Mouse (Mus musculus) stomach, postnatal 0 days (tissue): ENCODE measurements at regions not wholly inside any gene's neighbourhood (a gene's known extent, or its start where the extent isn't known, plus 50 kb on each side); places are given as distances from the start of the nearest gene placed in this dataset.

Experiments
- ATAC-seq: fragments of 200-750 bp; cut with Nextera tagmentation; 2 replicates; pipeline ENCODE4 v1.8.0; 2017; ENCODE audit not compliant: low FRiP score, low TSS enrichment
- DNase-seq: peaks from one replicate; pipeline ENCODE4 v3.0.0-alpha.2; 2016; ENCODE audit warnings: low spot score
- H3K27ac ChIP-seq: fragments of 300-500 bp; sonication (generic); replicated peaks from 2 replicates; pipeline ENCODE4 v1.5.1; 2014; ENCODE audit warnings: mild to moderate bottlenecking, control low read depth
- H3K27me3 ChIP-seq: fragments of 300-500 bp; sonication (generic); 2 replicates; pipeline ENCODE4 v1.6.1; 2014; ENCODE audit warnings: low read length; ENCODE audit not compliant: control insufficient read depth, insufficient read depth
- H3K36me3 ChIP-seq: fragments of 300-500 bp; sonication (generic); 2 replicates; pipeline ENCODE4 v1.6.1; 2014; ENCODE audit warnings: low read length, mixed read lengths; ENCODE audit not compliant: control insufficient read depth, insufficient read depth
- H3K4me1 ChIP-seq: fragments of 300-500 bp; sonication (generic); replicated peaks from 2 replicates; pipeline ENCODE4 v1.6.1; 2014; ENCODE audit warnings: antibody characterized with exemption; ENCODE audit not compliant: control insufficient read depth, insufficient read depth
- H3K4me2 ChIP-seq: fragments of 300-500 bp; sonication (generic); replicated peaks from 2 replicates; pipeline ENCODE4 v1.6.1; 2014; ENCODE audit warnings: low read depth, mild to moderate bottlenecking, control low read depth, moderate library complexity
- H3K4me3 ChIP-seq: fragments of 300-500 bp; sonication (generic); 2 replicates; pipeline ENCODE4 v1.5.1; 2014; ENCODE audit warnings: low read depth, low read length, control low read depth
- H3K9ac ChIP-seq: fragments of 300-500 bp; sonication (generic); 2 replicates; pipeline ENCODE4 v1.6.1; 2014; ENCODE audit warnings: mild to moderate bottlenecking, low read length, control low read depth, mixed read lengths
- H3K9me3 ChIP-seq: fragments of 300-500 bp; sonication (generic); 2 replicates; pipeline ENCODE4 v1.6.1; 2016; ENCODE audit warnings: low read length; ENCODE audit not compliant: control insufficient read depth
- CTCF ChIP-seq: IDR thresholded peaks from 2 replicates; pipeline ENCODE4 v1.5.1; 2016; ENCODE audit warnings: antibody characterized with exemption, low read depth, mild to moderate bottlenecking, moderate library complexity
- EP300 ChIP-seq: optimal IDR thresholded peaks from 2 replicates; pipeline ENCODE3; 2016; ENCODE audit warnings: antibody characterized with exemption
- WGBS: fragments of 180-500 bp; shearing (Covaris S2); extraction: QIAGEN DNeasy Blood & Tissue Kit; methylation state at CpG from one replicate; pipeline ENCODE4 v1.1.7; 2014; 5-methylcytosine and 5-hydroxymethylcytosine counted together

DNA sequence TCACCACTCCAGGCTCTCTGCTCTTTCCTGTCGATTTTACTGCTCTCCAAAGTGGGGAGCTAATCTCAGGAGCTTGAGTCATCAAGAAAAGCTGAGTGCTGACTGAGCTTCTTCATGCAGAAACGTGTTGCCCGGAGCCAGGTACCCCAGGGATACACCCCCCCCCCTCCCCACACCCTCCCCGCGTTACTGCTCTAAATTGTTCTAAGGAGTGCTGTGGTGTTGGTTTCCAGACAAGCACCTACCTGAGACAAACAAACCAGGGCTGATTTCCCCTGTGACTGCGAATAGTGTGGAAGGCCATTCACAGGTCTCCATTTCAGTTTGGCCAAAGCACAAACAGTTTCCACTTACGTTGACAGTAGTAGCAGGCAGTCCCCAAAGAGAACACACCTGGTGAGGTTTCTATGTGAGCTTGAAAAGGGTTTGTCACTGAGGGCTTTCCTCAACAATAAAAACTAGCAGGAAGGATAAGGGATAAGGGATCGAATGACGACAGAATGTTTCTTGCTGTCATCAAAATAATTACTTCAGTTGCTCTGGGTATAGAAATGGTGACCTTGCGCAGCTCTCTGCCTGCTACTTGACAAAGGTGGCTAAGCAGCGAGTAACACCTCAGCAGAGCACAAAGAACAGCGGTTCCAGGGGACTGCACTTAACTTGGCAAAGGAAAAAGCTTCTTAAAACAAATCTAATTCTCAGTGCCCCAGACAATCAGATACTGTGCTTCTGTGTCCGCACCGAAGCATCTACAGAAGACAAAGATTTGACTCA lies 1325.0 kb downstream of the Zfp704 start:
- Histone ChIP-seq H3K9ac (no peak overlapping the region), H3K4me1 (no peaks in the 10 kb centered on the region), H3K27ac (no peak overlapping the region), H3K4me2 (no peak overlapping the region), H3K36me3 (no peaks in the 10 kb centered on the region), H3K27me3 (no peaks in the 10 kb centered on the region), H3K9me3 (no peaks in the 10 kb centered on the region), H3K4me3 (no peak overlapping the region)
- ATAC-seq (no peak), DNase-seq (no peak)
- no peak for TF ChIP-seq CTCF
- no peak for TF ChIP-seq EP300
- WGBS: 58% methylated on average over 14 of the region's 14 CpGs

- ATAC-seq (no peak), DNase-seq (no peak)
- H3K4me3 ChIP-seq: no peak overlapping the region
- no peak for TF ChIP-seq CTCF
- TF ChIP-seq EP300: no peak
- no peaks in the 10 kb centered on the region for H3K9me3 ChIP-seq
- no peak overlapping the region for H3K4me2 ChIP-seq
- H3K9ac ChIP-seq: no peak overlapping the region
- H3K27me3 ChIP-seq: no peaks in the 10 kb centered on the region
- 70% methylated on average over 2 of the region's 2 CpGs for WGBS
- no peaks in the 10 kb centered on the region for H3K36me3 ChIP-seq
- no peak overlapping the region for H3K27ac ChIP-seq
- H3K4me1 ChIP-seq: no peaks in the 10 kb centered on the region
These were observed 1327.5 kb downstream of the Zfp704 start for GRCm38 (mm10) chr3:8282411-8282810.

- Histone ChIP-seq H3K9me3 (no peaks in the 10 kb centered on the region), H3K9ac (no peak overlapping the region), H3K27me3 (no peaks in the 10 kb centered on the region), H3K27ac (no peak overlapping the region), H3K36me3 (no peaks in the 10 kb centered on the region), H3K4me3 (no peak overlapping the region), H3K4me1 (no peaks in the 10 kb centered on the region), H3K4me2 (no peak overlapping the region)
- no peak for DNase-seq
- 37% methylated on average over 1 of the region's 1 CpGs for WGBS
- no peak for ATAC-seq
- no peak for TF ChIP-seq EP300
- TF ChIP-seq CTCF: no peak
These were observed 1333.2 kb downstream of the Zfp704 start for GRCm38 (mm10) chr3:8276661-8277060.

GRCm38 (mm10) chr3:8270935-8271298 lies 1339.0 kb downstream of the Zfp704 start:
- Histone ChIP-seq H3K4me3 (no peak overlapping the region), H3K36me3 (no peaks in the 10 kb centered on the region), H3K9me3 (no peaks in the 10 kb centered on the region), H3K4me2 (no peak overlapping the region), H3K9ac (no peak overlapping the region), H3K27me3 (no peaks in the 10 kb centered on the region), H3K4me1 (no peaks in the 10 kb centered on the region), H3K27ac (no peak overlapping the region)
- ATAC-seq (no peak), DNase-seq (no peak)
- TF ChIP-seq EP300: no peak
- TF ChIP-seq CTCF: no peak
- WGBS: 56% methylated on average over 3 of the region's 3 CpGs

- Histone ChIP-seq H3K9me3 (no peaks in the 10 kb centered on the region), H3K4me3 (no peak overlapping the region), H3K4me2 (no peak overlapping the region), H3K27ac (no peak overlapping the region), H3K36me3 (no peaks in the 10 kb centered on the region), H3K9ac (no peak overlapping the region), H3K27me3 (no peaks in the 10 kb centered on the region), H3K4me1 (no peaks in the 10 kb centered on the region)
- no peak for DNase-seq
- 78% methylated on average over 1 of the region's 1 CpGs for WGBS
- no peak for ATAC-seq
- TF ChIP-seq EP300 (no peak), CTCF (no peak)
These were observed 1339.6 kb downstream of the Zfp704 start for GRCm38 (mm10) chr3:8270009-8270934.

DNA sequence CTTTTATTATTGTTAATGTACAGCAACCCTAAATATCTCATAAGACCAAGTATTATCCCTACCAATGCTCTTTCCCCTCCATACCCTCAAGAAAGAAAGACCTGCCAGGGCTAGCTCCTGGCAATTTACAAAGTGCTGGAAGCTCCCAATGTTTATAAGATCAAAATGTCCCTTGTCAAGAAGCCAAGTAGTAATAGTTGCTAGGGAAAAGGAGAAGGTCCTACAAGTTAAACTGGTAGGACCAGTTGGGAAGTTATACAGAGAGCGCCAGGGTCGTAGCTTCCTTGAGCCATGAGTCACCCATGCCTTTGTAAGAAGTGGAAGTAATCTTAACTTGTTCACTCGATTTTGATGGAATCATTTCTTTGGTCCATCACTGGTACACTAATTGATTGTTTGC lies 1344.1 kb downstream of the Zfp704 start:
- no peaks in the 10 kb centered on the region for H3K9me3 ChIP-seq
- no peak overlapping the region for H3K4me2 ChIP-seq
- H3K36me3 ChIP-seq: no peaks in the 10 kb centered on the region
- TF ChIP-seq CTCF (no peak), EP300 (no peak)
- ATAC-seq (0 out of 2 replicates have a peak, but pooled peaks have one; percentile 21), DNase-seq (no peak)
- 43% methylated on average over 3 of the region's 3 CpGs for WGBS
- no peaks in the 10 kb centered on the region for H3K4me1 ChIP-seq
- H3K27me3 ChIP-seq: no peaks in the 10 kb centered on the region
- no peak overlapping the region; the same call in 1 of the 2 replicates for H3K27ac ChIP-seq
- no peak overlapping the region for H3K4me3 ChIP-seq
- no peak overlapping the region for H3K9ac ChIP-seq
